Mouse (Mus musculus) ovary, adult 18-20 months (tissue): ENCODE results near the gene Akt3.

Experiments used
- DNase-seq: peaks from one replicate; pipeline ENCODE4 v3.0.0; 2022; ENCODE audit warnings: low spot score, mixed read lengths

The Akt3 gene

DNA sequence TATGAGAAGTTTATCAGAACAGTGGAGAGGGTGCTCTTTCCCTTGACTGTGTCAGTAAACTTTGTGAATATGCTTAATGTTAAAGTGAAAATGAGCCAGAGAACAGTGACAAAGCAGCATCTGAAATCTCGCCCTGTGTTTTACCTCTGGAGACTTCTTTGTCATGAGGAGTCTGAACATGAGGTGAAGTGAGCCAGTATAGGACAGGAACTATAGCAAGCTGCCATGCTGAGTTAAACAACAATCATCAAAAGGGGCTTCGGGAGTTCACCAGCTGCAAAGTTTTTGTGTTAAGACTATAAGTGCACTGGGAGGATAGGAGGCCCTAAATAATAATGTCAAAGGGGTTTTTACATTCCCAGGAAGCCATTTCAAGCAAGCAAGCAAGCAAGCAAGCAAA is 71.3 kb downstream of the Akt3 start:
- DNase-seq, result no peak

GRCm38 (mm10) chr1:177179635-177180034 is 78.4 kb downstream of the Akt3 start:
- no peak for DNase-seq

DNA sequence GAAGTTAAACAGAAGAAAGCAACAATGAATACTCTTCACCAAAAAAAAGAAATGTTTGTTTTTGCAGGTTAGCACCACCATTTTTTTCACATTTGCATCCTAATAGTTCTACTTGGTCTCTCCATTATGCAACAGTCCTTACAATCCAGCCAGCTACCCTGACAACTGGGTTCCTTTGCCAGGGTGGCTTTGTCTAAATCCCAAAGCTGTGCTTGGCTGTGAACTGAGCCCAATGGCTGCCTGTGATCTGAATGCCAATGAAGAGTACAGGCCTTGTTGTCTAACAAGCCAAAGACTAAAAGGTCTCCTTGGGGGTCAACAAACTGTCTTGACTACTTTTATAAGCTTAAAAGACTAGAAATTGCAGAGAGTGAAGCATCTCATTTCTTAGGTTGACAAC is 82.6 kb downstream of the Akt3 start:
- no peak for DNase-seq

GRCm38 (mm10) chr1:177171300-177171699 is 86.7 kb downstream of the Akt3 start:
- DNase-seq, result no peak

DNA sequence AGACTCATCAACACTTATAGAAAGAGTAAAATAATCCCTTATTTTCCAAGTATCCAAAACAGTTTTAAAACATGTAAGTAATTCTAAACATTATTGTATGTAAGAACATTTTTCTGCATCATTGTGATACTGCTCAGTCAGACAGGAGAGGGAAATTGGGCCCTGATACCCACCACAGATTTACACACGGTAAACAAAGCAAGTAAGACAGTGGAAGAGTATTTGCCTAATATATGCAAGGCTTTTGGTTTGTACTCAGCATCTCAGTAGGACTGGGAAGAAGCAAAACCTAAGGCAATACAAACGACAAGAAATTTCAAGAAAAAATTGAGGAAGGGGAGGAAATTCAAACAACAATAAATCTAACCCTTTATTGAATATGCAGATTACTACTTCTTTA is 92.2 kb downstream of the Akt3 start:
- no peak for DNase-seq

DNA sequence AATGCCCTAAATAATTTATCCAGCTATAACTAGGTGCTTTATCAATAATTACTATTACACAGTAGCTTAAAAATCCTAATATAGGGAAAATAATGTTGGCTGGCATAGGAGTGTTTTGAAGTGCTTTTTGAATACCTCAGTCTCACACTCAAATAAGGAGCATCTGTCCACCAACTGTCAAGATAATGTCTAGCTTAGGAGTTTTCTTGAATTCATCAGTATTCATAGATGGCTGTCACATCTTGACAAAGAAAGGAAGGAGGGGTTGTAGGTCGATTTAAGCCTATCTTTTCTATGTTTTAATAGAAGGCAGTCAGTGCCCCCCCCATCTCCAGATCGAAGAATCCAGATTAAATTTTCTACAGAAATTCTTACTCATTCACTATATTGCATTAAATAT is 92.7 kb downstream of the Akt3 start:
- no peak for DNase-seq

GRCm38 (mm10) chr1:177150344-177151021 is 107.5 kb downstream of the Akt3 start:
- DNase-seq, result no peak

- DNase-seq, result no peak
These were observed 109.3 kb downstream of the Akt3 start for GRCm38 (mm10) chr1:177148746-177149145.

DNA sequence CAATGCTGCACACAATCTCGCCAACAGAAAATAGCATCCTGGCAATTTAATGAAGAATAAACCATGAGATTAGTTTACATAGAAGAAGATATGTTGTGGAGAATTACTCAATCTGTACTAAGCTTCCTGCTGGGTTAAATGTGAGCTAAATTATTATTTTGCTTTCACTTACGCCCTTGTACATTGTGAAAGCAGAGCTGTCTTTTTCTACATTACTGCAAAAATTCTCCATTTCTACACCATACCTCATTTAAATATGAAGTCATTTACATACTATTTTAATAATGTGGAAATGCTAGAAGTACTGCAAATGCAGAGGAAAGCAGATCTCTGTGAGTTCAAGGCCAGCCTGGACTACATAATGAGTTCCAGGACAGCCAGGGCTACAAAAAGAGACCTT is 116.5 kb downstream of the Akt3 start:
- no peak for DNase-seq

- no peak for DNase-seq
These were observed 118.4 kb downstream of the Akt3 start for GRCm38 (mm10) chr1:177139652-177140051.

DNA sequence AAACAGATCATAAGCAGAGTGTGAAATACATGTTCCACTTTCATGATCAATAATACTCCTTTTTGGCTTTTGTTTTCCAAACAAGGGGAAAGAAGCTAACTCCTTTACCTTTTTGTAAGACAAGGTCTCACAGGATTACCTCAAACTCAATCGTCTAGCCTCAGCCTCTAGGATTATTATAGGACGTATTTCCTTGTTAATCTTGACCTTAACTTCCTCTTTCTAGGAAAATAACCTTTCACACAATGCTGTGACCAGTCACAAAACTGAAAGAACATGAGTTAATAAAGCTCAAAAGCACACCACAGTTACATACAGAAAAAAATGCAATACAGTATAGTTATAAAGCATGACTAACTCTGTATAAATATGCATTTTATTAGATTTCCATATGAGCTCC is 126.5 kb downstream of the Akt3 start:
- no peak for DNase-seq

DNA sequence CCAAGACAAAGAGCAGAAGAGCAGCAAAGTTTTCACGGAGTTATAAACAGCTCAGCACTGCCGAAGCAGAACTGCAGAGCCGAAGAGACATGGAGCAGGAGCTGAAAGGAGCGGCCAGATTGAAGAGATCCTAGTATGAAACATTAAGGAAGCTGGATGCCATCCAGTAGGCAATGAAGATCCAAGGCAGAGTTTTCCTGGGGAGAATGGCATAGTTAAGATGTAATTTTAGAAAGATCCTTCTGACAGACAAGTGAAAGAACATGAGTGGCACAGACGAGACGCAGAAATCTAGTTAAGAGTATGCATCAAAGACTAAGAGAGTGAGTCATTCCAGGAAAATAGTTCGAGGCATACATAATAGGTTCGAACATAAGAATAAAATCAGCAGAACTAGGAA is 131.3 kb downstream of the Akt3 start:
- DNase-seq, result no peak

DNA sequence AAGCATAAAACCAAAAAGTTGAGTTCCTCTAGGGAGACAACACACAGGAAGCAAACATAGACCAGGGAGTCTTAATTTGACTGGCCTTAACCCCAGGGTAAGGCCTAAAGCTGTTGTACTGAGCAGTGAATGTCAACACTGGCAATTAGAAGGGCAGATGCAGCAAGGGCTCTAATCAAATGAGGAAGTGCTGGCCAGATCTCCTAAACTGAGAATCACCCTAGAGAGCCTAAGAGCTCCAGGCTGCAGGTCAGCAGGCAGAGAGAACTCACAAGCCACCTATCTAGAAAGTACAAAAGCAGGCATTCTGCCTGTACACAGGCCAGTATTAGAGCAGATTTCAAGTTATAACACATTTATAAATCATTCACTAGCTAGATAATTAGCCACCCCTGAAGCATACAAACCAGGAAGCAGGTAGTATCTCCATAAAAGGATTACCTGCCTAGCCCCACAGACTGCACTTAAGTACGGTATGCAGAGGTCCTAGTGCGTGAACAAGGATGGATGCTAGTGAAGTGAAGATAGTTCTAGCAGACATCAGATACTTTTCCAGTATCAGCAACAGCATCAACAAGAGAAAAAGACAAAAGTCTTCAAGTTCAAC is 147.2 kb downstream of the Akt3 start:
- DNase-seq, result no peak

DNA sequence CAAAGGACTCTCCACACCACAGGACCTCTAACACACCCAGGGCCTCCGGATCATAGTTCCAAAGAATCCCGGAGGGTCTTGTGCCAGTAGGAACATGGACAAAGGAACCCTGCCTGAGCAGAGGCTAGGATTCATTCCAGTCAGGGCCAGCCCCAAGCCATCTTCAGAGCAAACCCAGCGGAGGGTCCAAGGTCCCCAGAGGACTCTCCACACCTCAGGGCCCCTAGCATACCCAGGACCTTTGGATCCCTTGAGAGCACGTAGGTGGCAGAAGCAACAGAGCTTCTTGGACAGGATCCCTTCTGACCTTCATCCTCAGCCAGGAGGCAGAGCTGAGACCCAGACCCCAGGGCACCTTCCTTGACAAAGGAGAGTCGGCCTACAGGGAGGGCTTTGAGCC is 167.5 kb downstream of the Akt3 start:
- no peak for DNase-seq

- DNase-seq, result no peak
These were observed 168.5 kb downstream of the Akt3 start for GRCm38 (mm10) chr1:177089515-177089914.

- DNase-seq, result no peak
These were observed 169.0 kb downstream of the Akt3 start for GRCm38 (mm10) chr1:177089048-177089447.

GRCm38 (mm10) chr1:177081957-177082645 is 175.9 kb downstream of the Akt3 start:
- no peak for DNase-seq

- no peak for DNase-seq
These were observed 188.8 kb downstream of the Akt3 start for GRCm38 (mm10) chr1:177069161-177069560.

DNA sequence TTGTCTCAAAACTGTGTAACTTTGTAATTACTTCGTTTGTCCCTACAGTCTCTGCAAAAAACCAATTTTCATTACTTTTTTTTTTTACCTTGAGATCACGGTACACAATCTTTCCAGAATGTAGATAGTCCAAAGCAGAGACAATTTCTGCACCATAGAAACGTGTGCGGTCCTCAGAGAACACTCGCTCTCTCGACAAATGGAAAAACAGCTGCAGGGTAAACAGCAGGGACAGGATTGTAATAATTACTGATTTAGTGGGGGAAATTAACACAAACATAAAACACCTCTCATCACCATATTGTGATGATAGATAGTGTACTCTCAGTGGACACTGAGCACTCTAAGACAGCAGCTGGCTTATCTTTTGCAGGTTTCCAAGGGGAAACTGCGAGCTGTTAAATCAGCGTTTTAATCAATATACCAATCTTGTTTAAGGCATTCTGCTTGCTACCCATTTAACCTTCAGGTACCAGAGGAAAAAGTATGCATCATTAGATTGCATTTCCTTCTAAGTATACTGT is 190.8 kb downstream of the Akt3 start:
- DNase-seq, result no peak

- DNase-seq, result no peak
These were observed 192.3 kb downstream of the Akt3 start for GRCm38 (mm10) chr1:177065732-177066131.

- DNase-seq, result no peak
These were observed 196.2 kb downstream of the Akt3 start for GRCm38 (mm10) chr1:177061761-177062160.

- no peak for DNase-seq
These were observed 203.1 kb downstream of the Akt3 start for GRCm38 (mm10) chr1:177054891-177055290.

DNA sequence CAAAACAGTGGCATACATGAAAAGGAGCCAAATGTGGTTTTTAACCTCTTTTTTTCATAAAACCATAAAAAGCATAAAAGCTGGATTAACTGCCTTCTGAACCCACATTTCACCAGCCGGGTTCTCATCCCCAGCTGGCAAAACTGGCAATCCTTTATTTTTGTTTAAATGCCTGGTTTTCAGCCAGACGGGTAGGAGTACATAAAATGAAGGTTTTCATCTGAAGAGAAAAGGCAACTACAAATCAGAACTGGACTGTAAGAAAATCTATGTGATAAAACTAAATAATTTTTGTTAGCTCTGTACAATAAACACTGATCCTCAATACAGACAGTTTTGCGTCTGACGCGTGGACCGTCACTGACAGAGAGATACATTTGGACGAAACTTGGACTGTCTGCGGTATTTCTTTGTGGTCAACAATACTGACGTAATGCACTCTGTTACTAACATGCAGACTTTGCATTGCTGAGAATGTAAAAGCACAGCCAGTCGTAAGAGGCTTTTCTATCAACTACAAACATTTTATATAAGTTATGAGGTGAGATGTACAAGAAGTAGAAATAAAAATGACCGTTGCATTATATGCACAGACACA is 206.5 kb downstream of the Akt3 start:
- no peak for DNase-seq
